Mouse (Mus musculus) neural tube, embryonic 11.5 days (tissue): ENCODE data around the gene Cfap54. TPM values are rescaled to one million over a fixed set of nuclear protein-coding genes. Genes with fewer than 3 reads are reported as not detected.

Source experiments
- ATAC-seq: fragments of 200-750 bp; cut with Nextera tagmentation; 2 replicates; pipeline ENCODE4 v1.8.0; 2017; ENCODE audit warnings: moderate number of reproducible peaks, mild to moderate bottlenecking, moderate TSS enrichment, moderate library complexity; ENCODE audit not compliant: insufficient read depth, low FRiP score, low TSS enrichment
- DNase-seq: peaks from one replicate; pipeline ENCODE4 v3.0.0-alpha.2; 2015; ENCODE audit warnings: low spot score
- H3K27ac ChIP-seq: fragments of 300-500 bp; sonication (generic); 2 replicates; pipeline ENCODE4 v1.5.1; 2014; ENCODE audit warnings: low read depth, mild to moderate bottlenecking, low read length
- H3K27me3 ChIP-seq: fragments of 300-500 bp; sonication (generic); 2 replicates; pipeline ENCODE4 v1.6.1; 2014; ENCODE audit warnings: mild to moderate bottlenecking, low read length, mixed read lengths; ENCODE audit not compliant: control insufficient read depth, insufficient read depth
- H3K36me3 ChIP-seq: fragments of 300-500 bp; sonication (generic); 2 replicates; pipeline ENCODE4 v1.6.1; 2014; ENCODE audit warnings: mild to moderate bottlenecking, low read length, moderate library complexity, mixed read lengths; ENCODE audit not compliant: control insufficient read depth, insufficient read depth
- H3K4me1 ChIP-seq: fragments of 300-500 bp; sonication (generic); 2 replicates; pipeline ENCODE4 v1.6.1; 2014; ENCODE audit warnings: low read length, mixed read lengths; ENCODE audit not compliant: control insufficient read depth, insufficient read depth
- H3K4me2 ChIP-seq: fragments of 300-500 bp; sonication (generic); 2 replicates; pipeline ENCODE4 v1.6.1; 2014; ENCODE audit warnings: low read depth, mild to moderate bottlenecking, moderate library complexity
- H3K4me3 ChIP-seq: fragments of 300-500 bp; sonication (generic); 2 replicates; pipeline ENCODE4 v1.5.1; 2014; ENCODE audit warnings: low read depth, low read length
- H3K9ac ChIP-seq: fragments of 300-500 bp; sonication (generic); 2 replicates; pipeline ENCODE4 v1.6.1; 2014; ENCODE audit warnings: mild to moderate bottlenecking, low read length
- H3K9me3 ChIP-seq: fragments of 300-500 bp; sonication (generic); 2 replicates; pipeline ENCODE4 v1.6.1; 2016; ENCODE audit warnings: low read length; ENCODE audit not compliant: control insufficient read depth
- WGBS: fragments of 180-500 bp; shearing (Covaris S2); extraction: QIAGEN DNeasy Blood & Tissue Kit; methylation state at CpG from one replicate; pipeline ENCODE4 v1.1.7; 2014; 5-methylcytosine and 5-hydroxymethylcytosine counted together
- polyA plus RNA-seq: library from polyadenylated mRNA; unstranded; fragments of >200 nt; fragmentation: Nextera tagmentation; extraction: Ambion mirVana; gene quantifications from 2 replicates; pipeline ENCODE4 v1.2.1, GENCODE M21; 2014

Gene Cfap54
- polyA plus RNA-seq, 1 experiment from 2014 or later = 0.21 TPM

GRCm38 (mm10) chr10:93105358-93105757 lies 23.9 kb upstream of the Cfap54 start:
- H3K9ac ChIP-seq = no peak overlapping the region
- H3K4me3 ChIP-seq = no peak overlapping the region
- no peak overlapping the region for H3K4me2 ChIP-seq
- 79% methylated on average over 7 of the region's 7 CpGs for WGBS
- H3K27me3 ChIP-seq = no peaks in the 10 kb centered on the region
- DNase-seq (no peak), ATAC-seq (no peak)
- no peaks in the 10 kb centered on the region for H3K36me3 ChIP-seq
- H3K4me1 ChIP-seq = no peaks in the 10 kb centered on the region
- no peaks in the 10 kb centered on the region for H3K9me3 ChIP-seq
- H3K27ac ChIP-seq = no peak overlapping the region

DNA sequence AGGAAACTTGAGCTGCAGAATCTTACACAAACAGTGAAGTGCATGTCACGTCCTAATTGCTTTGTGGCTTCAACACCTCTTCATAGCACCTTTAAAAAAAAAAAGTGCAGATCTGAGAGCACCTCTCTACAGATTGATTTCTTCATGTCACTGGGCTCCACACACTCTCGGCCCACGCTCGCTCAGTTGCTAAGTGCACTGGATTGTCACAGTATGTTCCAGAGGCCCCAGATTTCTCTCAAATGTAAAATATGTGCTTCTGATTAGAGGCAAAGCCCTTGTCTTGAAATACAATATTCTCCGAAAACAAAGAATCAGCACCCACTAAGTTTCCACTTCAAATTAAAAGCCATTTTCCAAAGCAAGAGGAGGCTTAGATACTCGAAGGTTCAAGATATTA lies 22.9 kb upstream of the Cfap54 start:
- no peaks in the 10 kb centered on the region for H3K36me3 ChIP-seq
- 81% methylated on average over 6 of the region's 6 CpGs for WGBS
- DNase-seq = no peak

DNA sequence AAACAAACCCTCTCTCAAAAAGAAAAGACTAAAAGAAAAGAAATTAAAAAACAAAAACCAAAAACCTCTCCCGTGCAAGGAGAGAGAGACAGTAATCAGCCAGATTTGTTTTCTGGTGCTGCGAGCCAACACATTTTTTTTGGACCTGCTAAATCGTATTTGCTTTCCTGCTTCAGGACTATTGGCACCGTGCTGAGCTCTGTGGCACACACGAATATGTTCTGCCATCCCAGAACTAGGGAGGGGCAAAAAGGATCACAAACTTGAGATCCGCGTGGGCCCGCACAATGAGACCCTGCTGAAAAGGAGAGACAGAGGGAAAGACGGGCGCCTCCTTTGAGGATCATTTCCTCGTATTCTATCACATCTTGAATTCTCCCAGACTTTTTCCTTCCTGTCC lies 22.3 kb upstream of the Cfap54 start:
- 82% methylated on average over 11 of the region's 11 CpGs for WGBS
- Histone ChIP-seq H3K9ac (no peak overlapping the region), H3K9me3 (no peaks in the 10 kb centered on the region), H3K4me1 (no peaks in the 10 kb centered on the region), H3K4me2 (no peak overlapping the region), H3K27me3 (no peaks in the 10 kb centered on the region), H3K36me3 (no peaks in the 10 kb centered on the region), H3K4me3 (no peak overlapping the region), H3K27ac (no peak overlapping the region)
- ATAC-seq = no peak
- no peak for DNase-seq

More for the DNA sequence above, 22.9 kb upstream of the Cfap54 start:
- Histone ChIP-seq H3K27me3 (no peaks in the 10 kb centered on the region), H3K4me3 (no peak overlapping the region), H3K27ac (no peak overlapping the region), H3K9ac (no peak overlapping the region), H3K4me1 (no peaks in the 10 kb centered on the region), H3K4me2 (no peak overlapping the region), H3K9me3 (no peaks in the 10 kb centered on the region)
- no peak for ATAC-seq

GRCm38 (mm10) chr10:93102321-93102720 lies 20.9 kb upstream of the Cfap54 start:
- no peak overlapping the region for H3K4me3 ChIP-seq
- no peaks in the 10 kb centered on the region for H3K4me1 ChIP-seq
- no peaks in the 10 kb centered on the region for H3K36me3 ChIP-seq
- H3K4me2 ChIP-seq = no peak overlapping the region
- H3K9ac ChIP-seq = no peak overlapping the region
- ATAC-seq (no peak), DNase-seq (no peak)
- no peaks in the 10 kb centered on the region for H3K27me3 ChIP-seq
- no peak overlapping the region for H3K27ac ChIP-seq
- no peaks in the 10 kb centered on the region for H3K9me3 ChIP-seq
- WGBS = 78% methylated on average over 5 of the region's 5 CpGs

GRCm38 (mm10) chr10:93098211-93098805 lies 16.9 kb upstream of the Cfap54 start:
- DNase-seq = no peak
- Histone ChIP-seq H3K27me3 (no peaks in the 10 kb centered on the region), H3K4me3 (no peak overlapping the region), H3K9me3 (no peaks in the 10 kb centered on the region), H3K36me3 (no peaks in the 10 kb centered on the region), H3K4me2 (no peak overlapping the region), H3K4me1 (no peaks in the 10 kb centered on the region), H3K9ac (no peak overlapping the region), H3K27ac (no peak overlapping the region)
- no peak for ATAC-seq
- 69% methylated on average over 7 of the region's 7 CpGs for WGBS

DNA sequence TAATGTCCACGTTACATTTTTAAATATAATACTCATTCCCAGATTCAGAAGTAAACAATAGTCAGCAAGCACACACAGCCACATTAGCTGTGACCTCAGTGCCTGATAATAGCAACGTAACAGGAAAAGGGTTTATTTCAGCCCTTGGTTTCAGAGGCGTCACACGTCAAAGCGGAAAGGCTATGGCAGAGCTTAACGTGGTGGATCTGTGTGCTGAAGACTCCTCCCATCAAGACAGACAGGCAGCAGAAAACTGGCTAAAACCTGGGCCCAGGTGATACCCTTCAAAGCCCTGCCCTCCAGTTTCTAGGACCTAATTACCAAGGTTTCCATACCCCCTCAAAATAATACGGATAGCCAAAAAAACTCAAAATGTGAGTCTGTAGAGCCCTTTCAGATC lies 16.0 kb upstream of the Cfap54 start:
- H3K27ac ChIP-seq = no peak overlapping the region
- H3K9me3 ChIP-seq = no peaks in the 10 kb centered on the region
- no peak overlapping the region for H3K9ac ChIP-seq
- H3K36me3 ChIP-seq = no peaks in the 10 kb centered on the region
- no peaks in the 10 kb centered on the region for H3K27me3 ChIP-seq
- DNase-seq = no peak
- 93% methylated on average over 7 of the region's 7 CpGs for WGBS
- no peak overlapping the region for H3K4me3 ChIP-seq
- no peaks in the 10 kb centered on the region for H3K4me1 ChIP-seq
- no peak for ATAC-seq
- no peak overlapping the region for H3K4me2 ChIP-seq

DNA sequence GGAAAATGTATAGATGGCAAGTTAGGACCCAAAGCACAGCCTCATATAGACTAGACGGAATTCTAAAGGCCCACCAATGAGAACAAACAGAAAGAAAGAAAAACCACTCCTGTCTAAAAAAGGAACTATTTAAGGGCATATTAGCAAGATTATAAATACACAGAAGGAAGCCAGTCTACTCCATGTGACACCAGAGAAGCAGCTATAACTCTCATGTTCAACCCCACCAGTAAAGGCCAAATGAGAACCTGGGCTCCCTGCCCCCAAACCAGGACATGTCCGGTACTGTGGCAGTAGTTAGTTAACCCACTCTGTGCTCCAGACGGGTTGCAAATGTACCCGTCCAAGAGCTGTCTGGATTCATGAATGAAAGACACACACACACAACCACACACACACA lies 14.4 kb upstream of the Cfap54 start:
- Histone ChIP-seq H3K4me3 (no peak overlapping the region), H3K36me3 (no peaks in the 10 kb centered on the region), H3K4me2 (no peak overlapping the region), H3K9me3 (no peaks in the 10 kb centered on the region), H3K27ac (no peak overlapping the region), H3K4me1 (no peaks in the 10 kb centered on the region), H3K9ac (no peak overlapping the region), H3K27me3 (no peaks in the 10 kb centered on the region)
- WGBS = 89% methylated on average over 4 of the region's 4 CpGs
- ATAC-seq = no peak
- DNase-seq = no peak

- H3K4me1 ChIP-seq = no peaks in the 10 kb centered on the region
- no peak overlapping the region for H3K4me2 ChIP-seq
- WGBS = 74% methylated on average over 7 of the region's 7 CpGs
- no peak for ATAC-seq
- no peak overlapping the region for H3K9ac ChIP-seq
- H3K4me3 ChIP-seq = no peak overlapping the region
- no peaks in the 10 kb centered on the region for H3K9me3 ChIP-seq
- H3K27me3 ChIP-seq = no peaks in the 10 kb centered on the region
- no peak for DNase-seq
- no peaks in the 10 kb centered on the region for H3K36me3 ChIP-seq
- no peak overlapping the region for H3K27ac ChIP-seq
Observed at GRCm38 (mm10) chr10:93094957-93095580, 13.7 kb upstream of the Cfap54 start.

DNA sequence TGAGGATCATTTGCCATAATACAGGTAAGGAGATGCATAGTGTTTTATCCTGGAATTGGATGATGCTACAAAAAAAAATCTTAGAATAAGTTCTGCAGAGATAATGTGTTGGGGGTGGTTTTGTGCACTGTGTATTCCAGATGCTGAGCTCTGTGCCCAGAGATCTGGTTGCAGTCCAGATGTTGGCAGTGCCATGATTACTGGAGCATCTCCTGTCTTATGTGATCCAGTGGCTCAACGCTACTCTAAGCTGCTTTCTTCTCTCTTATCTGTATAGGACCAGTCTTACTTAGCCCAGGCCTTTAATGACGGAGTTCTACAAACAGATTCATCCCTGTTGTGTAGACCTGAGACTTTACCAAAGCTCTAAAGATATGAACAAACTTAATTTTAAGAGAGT lies 10.5 kb upstream of the Cfap54 start:
- Histone ChIP-seq H3K4me1 (no peaks in the 10 kb centered on the region), H3K9ac (no peak overlapping the region), H3K4me2 (no peak overlapping the region), H3K4me3 (no peak overlapping the region), H3K36me3 (no peaks in the 10 kb centered on the region), H3K9me3 (no peaks in the 10 kb centered on the region), H3K27ac (no peak overlapping the region), H3K27me3 (no peaks in the 10 kb centered on the region)
- DNase-seq (no peak), ATAC-seq (no peak)
- 88% methylated on average over 2 of the region's 2 CpGs for WGBS
